Mouse (Mus musculus): ENCODE measurements around the gene Dusp1.

Gene Dusp1

DNA sequence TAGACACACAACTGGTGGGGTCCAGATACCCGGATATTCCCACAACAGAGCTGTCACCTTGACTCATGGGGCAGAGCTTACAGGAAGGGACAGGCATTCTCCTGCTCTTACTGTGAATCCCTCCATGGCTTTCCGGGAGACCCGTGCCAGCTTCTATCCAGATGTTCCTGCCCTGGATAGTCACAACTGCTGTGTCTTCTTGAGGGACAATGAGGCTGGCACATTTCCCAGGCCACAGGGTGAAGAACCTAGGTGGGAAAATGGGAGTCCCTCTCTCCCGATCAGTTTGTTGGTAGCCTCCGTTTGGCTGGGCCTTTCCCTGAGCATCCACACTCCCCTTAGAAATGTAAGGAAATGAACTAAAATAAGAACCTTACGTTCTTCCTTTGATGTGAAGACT lies 33.2 kb downstream of the Dusp1 start:
- peak in 1 of 2 experiments; percentile 44 for DNase-seq (ENCODE audit: inconsistent age in 2 of 2, low spot score in 1 of 2)

DNA sequence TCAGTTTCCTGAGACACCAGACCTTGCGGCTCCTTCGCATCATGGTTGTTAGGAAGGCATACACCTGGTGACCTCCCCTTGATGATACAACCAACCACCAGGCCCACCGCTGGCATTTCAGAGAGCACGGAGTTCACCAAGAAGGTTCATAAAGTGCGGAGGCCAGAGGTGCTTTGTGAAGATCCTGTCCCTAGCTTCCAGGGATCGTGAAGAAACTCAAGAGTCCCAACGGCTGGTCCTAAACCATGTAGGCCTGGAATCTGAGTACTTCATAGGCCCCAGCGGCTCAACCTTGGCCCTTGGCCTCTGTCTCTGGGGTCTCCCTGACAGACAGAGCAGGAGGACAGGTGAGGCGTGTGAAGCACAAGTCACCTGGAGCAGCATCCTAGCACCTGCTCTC lies 34.6 kb downstream of the Dusp1 start:
- peak in 1 of 2 experiments; percentile 23 for DNase-seq (ENCODE audit: inconsistent age in 2 of 2, low spot score in 1 of 2)

DNA sequence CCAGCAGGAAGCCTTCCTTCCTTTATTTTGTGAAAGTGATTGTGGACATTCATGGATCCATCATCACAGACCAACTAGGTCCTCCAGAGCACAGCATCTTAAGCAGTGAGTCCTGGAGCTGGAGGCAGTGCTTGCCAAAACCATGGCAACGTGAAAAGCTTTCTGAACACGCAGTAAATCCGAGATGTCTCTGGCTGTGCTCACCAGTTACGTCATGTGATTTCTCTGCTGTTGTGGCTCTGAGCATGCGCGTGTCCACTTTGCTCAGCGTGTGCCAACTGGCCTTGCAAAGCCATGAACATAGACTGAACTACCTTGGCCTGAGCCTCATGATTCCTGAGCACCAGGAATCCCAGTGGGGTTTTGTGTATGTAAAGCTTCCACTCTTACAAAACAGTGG lies 36.6 kb downstream of the Dusp1 start:
- peak; percentile 66 to 82 for DNase-seq (ENCODE audit: inconsistent age in 2 of 2, low spot score in 1 of 2)

DNA sequence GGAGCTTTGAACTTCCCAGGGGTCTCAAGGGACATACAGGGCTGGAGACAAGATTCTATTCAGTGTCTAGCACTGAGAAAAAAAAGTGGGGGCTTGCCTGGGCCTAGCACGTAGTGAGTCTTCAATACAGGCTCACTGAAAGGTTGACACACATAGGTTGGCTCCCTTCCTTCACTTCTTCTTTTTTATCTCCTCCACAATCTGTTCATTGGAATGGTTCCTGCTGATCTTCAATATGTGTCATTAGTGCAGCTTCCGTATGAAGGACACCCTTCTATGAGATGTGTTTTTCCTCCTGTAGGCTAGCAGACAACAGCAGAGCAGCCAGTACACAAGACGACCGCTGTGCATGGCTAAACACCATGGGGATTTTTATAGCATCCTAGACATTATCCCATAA lies 37.1 kb downstream of the Dusp1 start:
- no peak for DNase-seq (ENCODE audit: inconsistent age in 2 of 2, low spot score in 1 of 2)

DNA sequence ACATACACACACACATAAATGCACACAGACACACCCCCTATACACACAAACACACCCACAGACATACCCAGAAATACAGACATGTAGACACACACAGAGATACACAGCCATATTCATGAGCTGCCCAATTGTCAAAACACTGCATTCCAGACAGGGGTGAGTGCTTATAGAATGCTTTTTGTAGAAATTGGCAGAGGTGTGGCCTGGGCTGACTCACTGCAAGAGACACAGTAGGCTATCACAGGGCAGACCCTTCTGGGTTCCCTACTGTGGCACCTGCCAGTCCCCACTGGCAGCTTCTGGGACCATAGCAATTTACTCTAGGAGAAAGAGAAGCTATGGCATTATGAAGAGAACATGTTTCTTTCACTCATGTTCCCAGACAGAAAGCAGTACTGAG lies 37.6 kb downstream of the Dusp1 start:
- no peak for DNase-seq (ENCODE audit: inconsistent age in 2 of 2, low spot score in 1 of 2)

DNA sequence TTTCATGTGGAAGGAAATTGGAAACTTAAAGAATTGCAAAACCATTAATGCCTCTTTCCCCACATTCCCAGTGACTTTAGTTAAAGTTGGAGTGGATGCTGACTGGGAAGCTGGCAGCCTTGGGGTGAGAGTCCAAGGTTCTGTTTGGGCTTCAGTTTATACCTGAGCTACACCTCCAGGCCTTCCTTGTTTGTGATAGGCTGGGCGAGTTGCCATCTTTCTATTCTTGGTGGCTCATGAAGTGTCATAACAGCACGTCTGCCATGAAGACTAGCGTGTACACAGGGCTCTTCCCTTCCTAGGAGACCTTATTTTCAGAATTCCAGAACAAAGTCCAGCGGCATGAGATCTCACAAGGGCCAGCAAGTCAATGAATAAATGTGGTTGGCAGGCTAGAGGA lies 39.2 kb downstream of the Dusp1 start:
- DNase-seq (ENCODE audit: inconsistent age in 2 of 2, low spot score in 1 of 2): no peak

DNA sequence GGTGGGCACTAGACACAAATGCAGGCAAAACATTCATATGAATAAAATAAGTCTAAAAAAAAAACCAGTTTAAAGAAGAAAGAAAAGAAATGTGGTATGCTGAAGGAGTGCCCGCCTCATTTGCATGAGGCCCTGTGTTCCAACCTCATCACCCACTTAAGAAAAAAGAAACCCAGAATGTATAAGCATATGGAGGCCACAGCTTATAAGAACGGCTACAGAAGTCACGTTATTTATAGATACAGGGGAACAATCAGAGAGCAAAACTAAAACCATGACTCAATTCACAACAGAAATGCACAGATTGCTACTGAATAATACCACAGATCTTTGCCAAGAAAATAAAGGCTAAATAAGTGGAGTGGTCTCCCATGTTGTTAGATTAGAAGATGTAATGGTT lies 43.6 kb downstream of the Dusp1 start:
- no peak for DNase-seq (ENCODE audit: inconsistent age in 2 of 2, low spot score in 1 of 2)

DNA sequence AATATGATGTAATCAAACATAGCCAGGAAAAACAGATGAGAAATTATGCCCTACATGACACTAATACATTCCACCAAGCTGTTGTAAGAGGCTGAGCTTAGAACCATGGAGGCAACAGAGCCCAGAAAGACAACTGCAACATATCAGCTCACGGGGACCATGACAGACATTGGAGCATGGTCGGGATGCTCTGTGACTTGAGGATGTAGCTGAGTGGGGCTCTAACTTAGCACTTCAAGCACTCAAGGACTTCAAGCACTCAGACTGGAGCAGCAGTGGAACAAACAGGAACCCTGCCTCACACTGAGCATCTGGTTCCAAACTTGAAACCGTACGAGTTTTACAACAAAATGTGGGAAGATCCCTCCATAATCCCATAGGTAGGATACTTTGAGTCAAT lies 46.3 kb downstream of the Dusp1 start:
- DNase-seq (ENCODE audit: inconsistent age in 2 of 2, low spot score in 1 of 2): no peak

DNA sequence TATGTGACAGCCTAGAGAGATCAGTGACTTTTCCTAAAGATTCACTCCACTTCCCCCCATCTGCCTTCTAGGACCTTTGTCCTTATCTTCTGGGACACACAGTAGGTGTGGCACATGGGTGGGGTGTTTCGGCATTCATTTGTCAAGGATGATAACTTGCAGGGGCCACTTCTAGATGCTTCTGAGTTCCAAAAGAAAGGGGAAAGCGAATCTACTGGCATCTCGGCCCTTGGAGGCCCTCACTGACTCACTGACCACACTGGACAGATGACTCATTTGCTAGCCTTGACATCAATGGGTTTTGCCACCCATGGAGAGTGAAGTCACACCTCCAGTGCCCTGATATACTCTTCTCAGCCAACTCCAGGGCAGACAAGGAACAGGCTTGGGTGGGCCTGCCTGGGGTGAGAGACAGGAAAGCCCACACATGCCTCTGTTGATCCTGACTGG lies 47.3 kb downstream of the Dusp1 start:
- peak; percentile 84 to 95 for DNase-seq (ENCODE audit: inconsistent age in 2 of 2, low spot score in 1 of 2)

DNA sequence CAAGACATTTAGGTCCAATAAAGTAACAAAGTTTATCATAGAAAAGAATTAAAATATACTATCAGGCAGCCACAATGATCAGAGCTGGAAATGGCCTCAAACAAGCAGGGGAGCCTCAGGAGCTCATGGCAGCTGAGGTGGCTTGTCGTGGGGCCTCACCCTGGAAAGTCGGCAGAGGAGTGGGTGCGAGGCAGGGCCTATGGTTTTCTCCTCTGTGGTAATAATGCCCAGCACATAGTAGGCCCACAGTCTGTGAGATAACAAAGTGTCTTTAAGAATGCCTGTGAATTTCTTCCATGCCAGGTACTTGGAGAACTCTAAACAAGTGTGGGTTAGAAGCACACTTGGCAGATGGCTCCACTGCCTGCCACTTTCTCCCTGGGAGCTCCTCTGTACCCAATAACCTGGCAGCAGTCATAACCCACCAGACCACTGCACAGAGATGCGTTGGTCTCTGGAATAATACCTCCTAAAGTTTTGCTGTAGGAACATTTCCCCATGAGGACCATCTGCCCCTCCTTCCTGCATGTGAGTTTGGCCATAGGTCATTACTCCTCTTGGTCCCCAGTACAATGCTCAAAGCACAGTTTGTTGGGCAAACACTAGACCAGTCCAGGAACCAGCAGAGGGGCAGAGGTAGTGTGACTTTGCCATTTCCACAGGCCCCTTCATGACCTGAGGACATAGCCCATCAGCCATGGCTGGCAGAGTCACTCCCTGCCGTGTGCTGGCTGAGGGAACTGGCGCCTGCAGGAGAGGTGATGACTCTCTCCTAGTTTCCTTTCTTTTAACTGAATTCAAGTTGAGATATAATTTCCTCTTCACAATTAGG lies 48.3 kb downstream of the Dusp1 start:
- peak in 1 of 2 experiments; percentile 52 for DNase-seq (ENCODE audit: inconsistent age in 2 of 2, low spot score in 1 of 2)

DNA sequence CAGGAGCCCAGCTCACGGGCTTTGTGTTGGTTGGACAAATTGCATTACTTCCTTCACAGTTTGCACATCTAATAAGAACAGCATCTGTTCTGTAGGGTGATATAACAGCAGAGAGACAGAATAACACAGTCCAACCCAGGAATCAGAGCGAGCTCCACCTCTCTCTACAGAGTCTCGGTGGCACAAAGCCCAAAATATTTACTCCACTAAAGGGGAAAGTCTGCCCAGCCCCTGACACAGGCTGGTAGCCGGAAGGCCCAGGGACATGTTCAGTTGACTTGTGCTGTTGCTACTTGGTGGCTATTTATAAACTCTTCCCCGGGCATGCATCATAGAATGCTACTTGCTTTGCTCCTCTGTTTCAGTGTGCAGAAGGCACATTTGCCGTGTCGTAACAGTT lies 49.0 kb downstream of the Dusp1 start:
- peak in 1 of 2 experiments; percentile 56 for DNase-seq (ENCODE audit: inconsistent age in 2 of 2, low spot score in 1 of 2)

DNA sequence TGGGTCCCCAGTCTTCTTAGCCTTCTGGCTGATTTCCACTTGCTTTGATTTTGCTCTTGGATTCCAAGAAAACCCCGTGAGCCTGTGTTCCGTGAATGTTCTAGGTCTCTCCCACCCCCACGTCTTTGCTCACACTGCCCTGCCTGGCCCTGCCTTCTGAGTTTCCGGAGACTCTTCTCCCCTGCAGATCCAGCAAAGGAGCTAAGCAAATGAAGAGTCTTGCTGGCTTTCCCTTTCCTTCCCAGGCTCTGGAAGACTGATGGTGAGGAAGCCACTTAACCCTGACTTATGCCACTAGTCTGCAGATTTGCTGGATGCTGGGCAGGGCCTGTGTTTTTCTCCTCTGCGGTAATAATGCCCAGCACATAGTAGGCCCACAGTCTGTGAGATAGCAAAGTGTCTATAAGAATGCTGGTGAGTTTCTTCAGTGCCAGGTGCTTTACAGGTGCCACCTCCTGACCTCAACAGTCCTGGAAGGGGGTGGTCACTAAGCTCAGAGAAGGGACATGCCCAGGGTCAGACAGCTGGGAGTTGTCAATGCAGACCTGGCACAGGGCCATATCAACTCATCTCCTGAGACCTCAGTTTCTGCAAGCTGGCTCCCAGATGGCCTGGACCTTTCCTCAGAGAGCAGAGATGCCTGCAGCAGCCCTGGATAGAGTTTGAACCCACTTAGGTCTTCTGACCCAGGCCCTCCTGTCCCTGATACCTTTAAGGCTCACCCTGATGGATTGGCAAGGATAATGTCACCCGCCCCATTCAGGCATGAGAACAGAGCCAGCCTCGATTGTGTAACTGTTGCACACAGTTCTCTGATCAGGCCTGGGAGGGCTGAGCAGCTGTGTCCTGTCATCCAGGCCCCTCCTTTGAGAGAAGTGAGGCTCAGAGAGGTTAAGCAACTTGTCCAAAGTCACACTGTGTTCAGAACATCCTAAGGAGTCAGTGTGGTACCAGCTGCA lies 49.8 kb downstream of the Dusp1 start:
- DNase-seq (ENCODE audit: inconsistent age in 2 of 2, low spot score in 1 of 2): peak; percentile 49 to 84

DNA sequence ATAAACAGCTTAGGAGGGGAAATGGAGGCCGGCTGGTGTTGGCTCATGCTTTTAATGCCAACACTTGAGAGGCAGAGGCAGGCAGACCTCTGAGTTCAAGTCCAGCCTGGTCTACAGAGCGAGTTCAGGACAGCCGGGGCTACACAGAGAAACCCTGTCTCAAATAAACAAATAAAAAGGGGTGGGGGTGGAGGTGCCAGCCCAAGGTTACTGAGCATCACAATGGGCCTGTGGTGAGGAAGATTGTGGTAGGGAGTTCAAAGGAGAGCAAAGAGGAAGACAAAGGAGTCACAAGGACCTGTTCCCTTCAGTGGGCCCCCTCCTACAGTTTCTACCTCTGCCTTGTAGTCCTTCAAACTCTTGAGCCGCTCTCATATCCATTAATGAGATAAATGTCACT lies 50.7 kb downstream of the Dusp1 start:
- DNase-seq (ENCODE audit: inconsistent age in 2 of 2, low spot score in 1 of 2): no peak

DNA sequence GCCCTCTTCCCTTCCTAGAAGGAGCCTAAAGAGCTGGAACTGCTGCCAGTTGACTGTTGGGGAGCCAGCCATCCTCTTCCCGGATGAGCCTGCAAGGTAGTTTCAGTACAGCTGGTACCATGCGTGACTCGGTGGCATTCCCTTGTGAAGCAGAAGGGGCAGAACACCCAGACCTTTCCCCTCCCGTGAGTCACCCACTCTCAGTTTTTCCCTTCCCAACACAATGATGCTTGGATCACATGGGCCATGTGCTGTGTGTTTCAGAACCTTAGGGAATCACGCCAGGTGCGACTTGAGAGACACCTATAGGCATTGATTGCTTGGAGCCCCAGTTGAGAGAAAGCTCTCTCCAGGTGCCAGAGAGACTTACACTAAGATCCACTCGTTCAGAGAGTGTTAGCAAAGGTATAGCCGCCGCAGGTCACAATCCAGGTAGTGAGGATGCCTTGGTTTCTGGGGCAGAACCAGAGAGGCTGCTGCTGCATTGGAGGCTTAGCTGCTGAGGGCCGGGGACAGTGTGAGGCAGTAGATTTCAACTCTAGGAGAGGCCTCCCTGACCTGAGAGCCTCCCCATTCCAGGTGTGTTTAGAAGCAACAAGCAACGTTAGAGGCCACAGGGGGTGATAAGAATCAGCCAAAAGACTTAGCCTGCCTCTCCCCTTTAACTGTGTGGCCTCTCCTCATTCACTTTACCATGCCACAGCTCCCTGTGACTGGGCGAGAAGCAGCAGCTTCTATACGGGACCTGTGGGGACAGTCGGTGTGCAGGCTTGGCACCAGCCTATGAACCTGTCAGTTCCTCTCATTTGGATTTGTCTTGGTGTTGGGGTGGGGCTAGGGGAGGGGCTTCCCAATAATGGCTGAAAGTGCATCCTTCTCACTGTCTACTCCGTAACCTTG lies 51.5 kb downstream of the Dusp1 start:
- peak in 1 of 2 experiments; percentile 56 for DNase-seq (ENCODE audit: inconsistent age in 2 of 2, low spot score in 1 of 2)

DNA sequence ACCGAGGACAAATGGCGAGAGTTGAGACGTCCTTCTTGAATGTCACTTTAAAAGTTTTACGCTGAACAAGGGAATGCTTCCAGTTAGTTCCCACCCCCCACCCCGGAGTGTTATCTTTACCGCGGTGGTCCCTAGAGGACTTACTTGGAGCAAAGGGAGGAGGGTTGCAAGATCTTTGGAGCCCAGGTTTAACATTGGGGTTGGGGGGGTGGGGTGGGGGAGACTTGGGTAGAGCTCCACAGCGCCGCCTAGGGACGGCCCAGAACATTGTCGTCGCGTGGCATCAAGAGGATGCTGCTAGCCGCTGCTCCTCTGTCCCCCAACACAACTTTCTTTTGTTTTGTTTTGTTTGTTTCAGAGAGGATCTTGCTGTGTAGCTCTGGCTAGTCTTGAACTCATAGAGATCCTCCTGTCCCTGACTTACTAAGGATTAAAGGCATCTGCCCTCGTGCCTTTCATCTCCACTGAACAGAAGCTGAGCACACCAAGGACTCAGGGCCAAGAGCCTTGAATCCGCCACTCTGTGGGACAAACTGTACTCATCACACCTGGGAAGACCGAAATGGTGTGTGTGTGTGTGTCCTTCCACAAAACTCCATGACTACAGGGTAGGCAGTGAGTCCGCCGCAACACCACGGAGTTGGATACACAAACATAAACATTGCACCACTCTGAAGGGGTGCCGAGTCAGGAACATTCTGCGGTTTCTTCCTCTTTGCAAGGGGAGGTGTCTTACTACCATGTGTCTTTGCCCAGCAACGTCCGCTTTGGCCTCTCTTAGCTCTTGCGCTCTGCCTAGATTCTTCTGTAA lies 52.8 kb downstream of the Dusp1 start:
- peak; percentile 70 to 90 for DNase-seq (ENCODE audit: inconsistent age in 2 of 2, low spot score in 1 of 2)

DNA sequence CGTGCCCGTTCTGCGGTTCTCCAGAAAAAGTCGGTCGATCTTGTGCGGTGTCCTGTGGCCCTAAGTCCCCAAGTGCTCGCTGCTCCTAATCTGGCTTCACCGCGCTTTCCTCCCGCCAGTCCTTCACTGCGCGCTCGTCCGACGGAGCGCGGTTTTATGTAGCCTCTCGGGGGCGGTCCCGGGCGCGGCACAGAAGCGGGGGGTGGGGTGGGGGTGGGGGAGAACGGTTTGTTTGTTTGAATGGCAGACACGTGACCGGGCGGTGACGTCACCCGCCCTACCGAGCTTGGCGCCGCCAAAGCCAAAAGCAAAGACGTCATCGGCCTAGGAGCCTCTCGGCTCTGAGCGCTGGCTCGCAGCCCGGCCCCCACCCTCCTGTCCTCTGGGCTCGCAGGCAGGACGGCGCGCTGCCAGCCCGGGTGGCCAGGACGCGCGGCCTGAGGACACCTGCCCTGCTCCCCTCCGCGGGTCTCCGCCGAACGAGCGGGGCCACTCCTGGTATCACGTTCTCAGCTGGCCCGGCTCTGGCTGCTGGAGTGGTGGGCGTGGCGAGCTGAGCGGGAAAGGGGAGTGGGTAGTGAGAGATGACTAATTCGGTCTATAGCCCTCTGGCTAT lies 53.5 kb downstream of the Dusp1 start:
- DNase-seq (ENCODE audit: inconsistent age in 2 of 2, low spot score in 1 of 2): peak; percentile 98 to 99

DNA sequence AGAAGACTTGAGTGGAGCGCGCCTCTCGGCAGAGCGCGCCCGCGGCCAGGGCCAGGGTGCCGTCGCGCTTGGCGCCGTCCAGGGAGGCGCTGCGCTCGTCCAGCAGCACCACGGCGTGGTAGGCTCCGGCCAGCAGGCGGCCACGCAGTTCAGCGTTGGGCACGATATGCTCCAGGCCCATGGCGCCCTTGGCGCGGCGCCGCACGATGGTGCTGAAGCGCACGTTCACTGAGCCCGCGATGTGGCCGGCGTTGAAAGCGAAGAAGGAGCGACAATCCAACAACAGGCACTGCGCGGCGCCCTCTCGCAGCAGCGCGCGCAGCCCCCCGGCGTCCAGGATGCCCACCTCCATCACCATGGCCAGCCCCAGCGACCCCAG lies 54.0 kb downstream of the Dusp1 start:
- DNase-seq (ENCODE audit: inconsistent age in 2 of 2, low spot score in 1 of 2): peak; percentile 91 to 96

DNA sequence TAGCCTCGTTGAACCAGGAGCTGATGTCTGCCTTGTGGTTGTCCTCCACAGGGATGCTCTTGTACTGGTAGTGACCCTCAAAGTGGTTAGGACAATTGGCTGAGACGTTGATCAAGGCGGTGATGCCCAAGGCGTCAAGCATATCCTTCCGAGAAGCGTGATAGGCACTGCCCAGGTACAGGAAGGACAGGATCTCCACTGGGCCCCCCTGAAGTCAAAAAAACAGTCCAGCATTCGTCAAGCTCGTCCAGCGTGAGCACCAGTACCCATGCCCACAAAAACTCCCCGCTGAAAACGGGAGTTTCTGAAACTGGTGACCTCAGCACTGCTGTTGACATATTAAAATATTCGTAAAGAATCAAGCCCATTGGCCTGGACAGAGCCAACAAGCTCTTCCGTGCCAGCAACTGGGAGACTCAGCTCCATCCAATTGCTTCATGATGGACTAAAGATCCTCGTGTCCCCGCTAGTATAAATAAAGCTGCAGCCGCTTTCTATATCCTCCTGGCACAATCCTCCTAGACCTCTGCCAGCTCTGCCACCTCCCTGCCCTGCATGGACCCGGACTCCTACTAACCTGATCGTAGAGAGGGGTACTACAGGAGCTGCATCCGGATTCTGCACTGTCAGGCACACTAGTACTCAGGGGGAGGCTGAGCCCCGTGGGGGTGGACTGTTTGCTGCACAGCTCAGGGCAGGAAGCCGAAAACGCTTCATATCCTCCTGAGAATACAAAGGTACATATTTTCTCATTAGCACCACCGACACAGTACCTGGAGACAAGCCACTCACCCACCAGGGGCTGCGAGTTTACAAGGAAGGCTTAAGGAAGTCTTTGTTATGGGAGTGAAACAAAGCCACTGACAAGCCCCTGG lies 54.7 kb downstream of the Dusp1 start:
- peak; percentile 74 to 90 for DNase-seq (ENCODE audit: inconsistent age in 2 of 2, low spot score in 1 of 2)
